Mouse (Mus musculus) effector memory CD4-positive, alpha-beta T cell, adult 5 months (primary cell): ENCODE results near the gene Cdk13. TPM values are rescaled to one million over a fixed set of nuclear protein-coding genes. Genes with fewer than 3 reads are reported as not detected.

Experiments used
- polyA plus RNA-seq: library from polyadenylated mRNA; unstranded; fragments of 100-300 nt; shearing (Covaris generic); gene quantifications from one replicate; pipeline ENCODE4 v1.2.1, GENCODE M21; 2017

Cdk13 gene
- polyA plus RNA-seq: 125 TPM

DNA sequence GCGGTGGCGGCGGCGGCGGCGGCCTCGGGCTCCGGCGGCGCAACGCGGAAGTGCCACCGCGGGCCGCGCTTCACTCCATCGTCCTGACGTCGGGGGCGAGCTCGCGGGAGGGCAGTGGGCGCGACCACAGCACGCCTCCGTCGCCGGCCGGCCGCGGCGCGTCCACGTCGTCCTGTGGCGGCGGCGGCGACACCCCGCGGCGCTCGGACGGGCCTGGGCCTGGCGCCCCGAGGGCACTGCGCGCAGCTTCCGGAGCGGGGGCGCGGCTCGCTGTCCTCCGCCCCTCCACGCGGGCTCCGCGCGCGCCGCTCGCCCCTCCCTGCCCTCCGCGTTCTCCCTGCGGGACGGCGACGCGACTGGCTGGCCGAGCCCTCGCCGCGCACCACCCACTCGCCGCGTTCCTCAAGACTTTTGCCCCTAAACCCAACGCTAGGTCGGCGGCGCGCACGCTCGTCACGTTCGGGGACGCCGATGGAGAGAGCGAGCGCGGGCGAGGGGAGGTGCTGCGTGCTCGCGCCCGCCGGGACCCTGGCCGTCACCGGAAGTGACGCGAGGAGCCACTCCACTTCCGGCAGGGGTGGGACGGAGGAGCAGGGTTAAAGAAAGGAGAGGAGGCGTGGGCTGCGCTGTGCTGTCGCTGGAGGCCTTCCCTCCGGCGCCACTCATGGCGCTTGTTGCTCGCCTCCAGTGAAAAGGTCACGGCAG is at the start of gene Cdk13:
Gene Cdk13, minus strand, starts transcription at position 189 of the 705 bp plus-strand sequence.

DNA sequence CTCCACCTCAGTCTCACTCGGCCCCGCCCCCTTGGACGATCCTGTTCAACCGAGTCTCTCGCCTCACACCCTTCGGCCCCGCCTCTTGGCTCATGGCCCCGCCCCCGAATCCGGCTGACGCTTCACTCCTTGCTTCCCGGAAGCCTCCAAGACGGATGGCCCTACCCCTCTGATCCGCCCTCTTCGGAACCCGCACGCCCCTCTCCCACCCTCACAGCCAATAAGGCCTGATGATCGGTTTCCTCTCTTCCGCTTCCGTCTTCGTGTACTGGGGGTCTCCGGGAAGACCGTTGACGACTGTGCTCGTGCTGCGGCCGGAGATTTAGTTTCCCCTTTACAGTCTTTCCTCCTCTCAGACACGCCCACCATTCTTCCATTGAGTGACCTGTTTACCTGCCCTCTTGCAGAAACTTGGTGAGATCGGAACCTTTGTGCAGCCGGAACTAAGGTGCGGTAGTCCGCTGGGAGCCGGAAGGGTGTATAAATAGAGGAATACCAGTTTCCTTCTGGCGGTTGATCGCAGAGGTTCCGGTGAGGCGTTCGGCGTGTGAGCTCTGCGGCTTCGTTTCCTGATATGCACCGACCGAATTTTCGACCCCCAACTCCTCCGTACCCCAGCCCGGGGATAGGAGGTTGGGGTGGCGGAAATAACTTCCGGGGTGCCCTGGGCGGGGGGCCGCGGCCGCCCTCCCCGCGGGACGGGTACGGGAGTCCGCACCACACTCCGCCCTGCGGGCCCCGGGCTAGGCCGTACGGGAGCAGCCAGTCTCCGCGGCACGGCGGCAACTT is 109.8 kb downstream of the Cdk13 start, which contains the start of the genes Mplkip and Sugct:
Gene Mplkip, plus strand, starts transcription at position 282 of the 789 bp plus-strand sequence.
Gene Sugct, minus strand, starts transcription at position 643 of the 789 bp plus-strand sequence.

Other genes with a start within 250 kb of the Cdk13 start
- gene Mplkip, start 109.9 kb downstream of the Cdk13 start, polyA plus RNA-seq: 49.4 TPM
- gene Sugct, start 109.5 kb downstream of the Cdk13 start, polyA plus RNA-seq: 0.60 TPM
- 65.9 TPM for gene Rala, start 139.1 kb upstream of the Cdk13 start, polyA plus RNA-seq
- 12.6 TPM for gene Yae1d1, start 188.3 kb upstream of the Cdk13 start, polyA plus RNA-seq